Mouse (Mus musculus): ENCODE results near the gene Cfap100. TPM values are rescaled to one million over a fixed set of nuclear protein-coding genes. Genes with fewer than 3 reads are reported as not detected.
A peak's percentile ranks its signal among the peaks of the same experiment; 100 is the strongest.

Cfap100 gene
- total and polyA plus RNA-seq, 2 experiments from 2014 or later = 3.4 to 4.9 TPM

GRCm38 (mm10) chr6:90472697-90473096, 44.1 kb upstream of the Cfap100 start:
- H3K9me3 ChIP-seq (ENCODE audit: low read length) = no peaks in the 10 kb centered on the region
- no peak overlapping the region for H3K4me2 ChIP-seq (ENCODE audit: low read depth)
- DNase-seq (no peak), ATAC-seq (no peak)
- H3K9ac ChIP-seq = no peak overlapping the region
- H3K36me3 ChIP-seq (ENCODE audit: insufficient read depth) = no peaks in the 10 kb centered on the region
- no peaks in the 10 kb centered on the region for H3K27me3 ChIP-seq (ENCODE audit: insufficient read depth, low read length)
- no peak overlapping the region for H3K27ac ChIP-seq (ENCODE audit: low read depth, low read length)
- no peaks in the 10 kb centered on the region for H3K4me1 ChIP-seq (ENCODE audit: insufficient read depth)
- TF ChIP-seq CTCF (IDR thresholded peaks at IDR 0.05; ENCODE audit: low read depth) = no peak
- no peak overlapping the region for H3K4me3 ChIP-seq (ENCODE audit: low read depth, low read length)
- 97% methylated on average over 3 of the region's 3 CpGs for WGBS

- H3K9ac ChIP-seq = no peak overlapping the region
- DNase-seq (no peak), ATAC-seq (no peak)
- H3K4me2 ChIP-seq (ENCODE audit: low read depth) = no peak overlapping the region
- no peak overlapping the region for H3K4me3 ChIP-seq (ENCODE audit: low read depth, low read length)
- H3K9me3 ChIP-seq (ENCODE audit: low read length) = no peaks in the 10 kb centered on the region
- TF ChIP-seq CTCF (IDR thresholded peaks at IDR 0.05; ENCODE audit: low read depth) = no peak
- no peaks in the 10 kb centered on the region for H3K36me3 ChIP-seq (ENCODE audit: insufficient read depth)
- H3K4me1 ChIP-seq (ENCODE audit: insufficient read depth) = no peaks in the 10 kb centered on the region
- no peak overlapping the region for H3K27ac ChIP-seq (ENCODE audit: low read depth, low read length)
- WGBS = 80% methylated on average over 4 of the region's 4 CpGs
- H3K27me3 ChIP-seq (ENCODE audit: insufficient read depth, low read length) = no peaks in the 10 kb centered on the region
Measured at GRCm38 (mm10) chr6:90472079-90472478, 43.5 kb upstream of the Cfap100 start.

- ATAC-seq (peak; percentile 67), DNase-seq (peak; percentile 45)
- Histone ChIP-seq H3K4me3 (ENCODE audit: low read depth, low read length) (no peak overlapping the region), H3K4me2 (ENCODE audit: low read depth) (no peak overlapping the region), H3K36me3 (ENCODE audit: insufficient read depth) (no peaks in the 10 kb centered on the region), H3K4me1 (ENCODE audit: insufficient read depth) (no peaks in the 10 kb centered on the region), H3K27ac (ENCODE audit: low read depth, low read length) (peak overlapping the region; percentile 50), H3K9ac (no peak overlapping the region), H3K9me3 (ENCODE audit: low read length) (no peaks in the 10 kb centered on the region), H3K27me3 (ENCODE audit: insufficient read depth, low read length) (no peaks in the 10 kb centered on the region)
- 49% methylated on average over 12 of the region's 12 CpGs for WGBS
- no peak for TF ChIP-seq CTCF (IDR thresholded peaks at IDR 0.05; ENCODE audit: low read depth)
Measured at GRCm38 (mm10) chr6:90470947-90471541, 42.4 kb upstream of the Cfap100 start.

DNA sequence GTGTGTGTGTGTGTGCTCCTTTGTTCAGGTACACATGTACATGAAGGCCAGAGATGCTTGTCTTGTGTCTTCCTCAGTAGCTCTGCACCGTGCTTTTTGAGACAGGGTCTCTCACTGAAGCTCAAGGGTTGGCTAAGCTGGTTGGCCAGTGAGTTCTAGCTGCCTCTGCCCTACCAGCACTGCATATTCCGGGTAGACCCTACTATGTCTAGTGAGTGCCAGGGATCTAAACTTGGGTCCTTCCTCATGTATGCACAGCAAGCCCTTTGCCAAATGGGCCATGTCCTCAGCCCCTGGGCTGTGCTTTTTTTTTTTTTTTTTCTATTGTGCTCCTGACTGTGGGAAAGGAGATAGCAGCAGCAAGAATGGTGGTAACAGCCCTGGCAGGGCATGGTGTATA, 41.7 kb upstream of the Cfap100 start:
- DNase-seq (no peak), ATAC-seq (no peak)
- H3K4me2 ChIP-seq (ENCODE audit: low read depth) = no peak overlapping the region
- H3K4me1 ChIP-seq (ENCODE audit: insufficient read depth) = no peaks in the 10 kb centered on the region
- H3K27me3 ChIP-seq (ENCODE audit: insufficient read depth, low read length) = no peaks in the 10 kb centered on the region
- H3K36me3 ChIP-seq (ENCODE audit: insufficient read depth) = no peaks in the 10 kb centered on the region
- no peak overlapping the region for H3K4me3 ChIP-seq (ENCODE audit: low read depth, low read length)
- no peak overlapping the region for H3K27ac ChIP-seq (ENCODE audit: low read depth, low read length)
- 96% methylated on average over 2 of the region's 2 CpGs for WGBS
- no peaks in the 10 kb centered on the region for H3K9me3 ChIP-seq (ENCODE audit: low read length)
- TF ChIP-seq CTCF (IDR thresholded peaks at IDR 0.05; ENCODE audit: low read depth) = no peak
- no peak overlapping the region for H3K9ac ChIP-seq

- no peaks in the 10 kb centered on the region for H3K36me3 ChIP-seq (ENCODE audit: insufficient read depth)
- H3K9me3 ChIP-seq (ENCODE audit: low read length) = no peaks in the 10 kb centered on the region
- H3K4me1 ChIP-seq (ENCODE audit: insufficient read depth) = no peaks in the 10 kb centered on the region
- ATAC-seq (no peak), DNase-seq (no peak)
- no peaks in the 10 kb centered on the region for H3K27me3 ChIP-seq (ENCODE audit: insufficient read depth, low read length)
- no peak for TF ChIP-seq CTCF (IDR thresholded peaks at IDR 0.05; ENCODE audit: low read depth)
- H3K9ac ChIP-seq = no peak overlapping the region
- H3K4me2 ChIP-seq (ENCODE audit: low read depth) = no peak overlapping the region
- no peak overlapping the region for H3K27ac ChIP-seq (ENCODE audit: low read depth, low read length)
- WGBS = 92% methylated on average over 6 of the region's 6 CpGs
- H3K4me3 ChIP-seq (ENCODE audit: low read depth, low read length) = no peak overlapping the region
Measured at GRCm38 (mm10) chr6:90469041-90469440, 40.4 kb upstream of the Cfap100 start.

DNA sequence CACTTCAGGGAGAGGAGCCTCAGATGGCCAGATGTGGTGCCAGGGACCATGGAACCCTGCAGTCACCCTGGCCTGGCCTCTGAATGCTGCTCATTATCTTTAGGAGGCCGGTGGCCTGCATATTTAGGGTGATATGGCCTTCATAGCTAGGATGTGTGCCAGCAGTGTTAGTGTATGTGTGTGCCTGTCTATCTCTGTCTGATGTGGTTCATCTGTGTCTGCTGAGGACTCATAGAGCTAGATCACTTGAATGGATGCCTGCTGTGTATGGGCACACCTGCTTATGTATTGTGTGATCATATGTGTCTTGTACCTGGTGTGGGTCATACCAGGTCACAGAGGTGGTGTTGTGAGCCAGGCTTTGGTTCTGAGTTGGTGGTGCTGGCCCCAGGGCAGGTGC, 39.6 kb upstream of the Cfap100 start:
- no peaks in the 10 kb centered on the region for H3K27me3 ChIP-seq (ENCODE audit: insufficient read depth, low read length)
- H3K9ac ChIP-seq = no peak overlapping the region
- no peak overlapping the region for H3K4me2 ChIP-seq (ENCODE audit: low read depth)
- H3K4me3 ChIP-seq (ENCODE audit: low read depth, low read length) = no peak overlapping the region
- 0 out of 2 replicates have a peak, but pooled peaks cover 7% of the 10 kb centered on the region for H3K4me1 ChIP-seq (ENCODE audit: insufficient read depth)
- no peak for TF ChIP-seq CTCF (IDR thresholded peaks at IDR 0.05; ENCODE audit: low read depth)
- H3K36me3 ChIP-seq (ENCODE audit: insufficient read depth) = no peaks in the 10 kb centered on the region
- WGBS = 90% methylated on average over 1 of the region's 1 CpGs
- no peak for DNase-seq
- no peak for ATAC-seq
- no peak overlapping the region for H3K27ac ChIP-seq (ENCODE audit: low read depth, low read length)
- no peaks in the 10 kb centered on the region for H3K9me3 ChIP-seq (ENCODE audit: low read length)

DNA sequence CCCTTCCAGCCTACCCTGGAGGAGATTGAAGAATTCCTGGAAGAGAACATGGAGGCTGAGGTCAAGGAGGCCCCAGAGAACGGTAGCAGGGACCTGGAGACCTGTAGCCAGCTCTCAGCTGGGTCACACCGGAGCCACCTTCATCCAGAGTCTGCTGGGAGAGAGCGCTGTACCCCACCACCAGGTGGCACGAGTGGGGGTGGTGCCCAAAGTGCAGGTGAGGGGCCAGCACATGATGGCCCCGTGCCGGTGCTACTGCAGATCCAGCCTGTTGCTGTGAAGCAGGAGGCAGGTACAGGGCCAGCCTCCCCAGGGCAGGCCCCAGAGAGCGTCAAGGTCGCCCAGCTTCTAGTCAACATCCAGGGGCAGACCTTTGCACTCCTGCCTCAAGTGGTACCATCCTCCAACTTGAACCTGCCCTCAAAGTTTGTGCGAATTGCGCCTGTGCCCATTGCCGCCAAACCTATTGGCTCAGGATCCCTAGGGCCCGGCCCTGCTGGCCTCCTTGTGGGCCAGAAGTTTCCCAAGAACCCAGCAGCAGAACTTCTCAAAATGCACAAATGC, 38.3 kb upstream of the Cfap100 start:
- Histone ChIP-seq H3K4me2 (ENCODE audit: low read depth) (no peak overlapping the region), H3K27ac (ENCODE audit: low read depth, low read length) (no peak overlapping the region), H3K4me3 (ENCODE audit: low read depth, low read length) (no peak overlapping the region), H3K36me3 (ENCODE audit: insufficient read depth) (no peaks in the 10 kb centered on the region), H3K9me3 (ENCODE audit: low read length) (no peaks in the 10 kb centered on the region), H3K9ac (no peak overlapping the region), H3K4me1 (ENCODE audit: insufficient read depth) (0 out of 2 replicates have a peak, but pooled peaks cover 10% of the 10 kb centered on the region), H3K27me3 (ENCODE audit: insufficient read depth, low read length) (no peaks in the 10 kb centered on the region)
- ATAC-seq = no peak
- 90% methylated on average over 12 of the region's 12 CpGs for WGBS
- no peak for TF ChIP-seq CTCF (IDR thresholded peaks at IDR 0.05; ENCODE audit: low read depth)
- no peak for DNase-seq

All from forebrain, postnatal 0 days (tissue).